Mouse (Mus musculus) adrenal gland, postnatal 10 days (tissue): Measurements from ENCODE around the gene Nkpd1. TPM values are rescaled to one million over a fixed set of nuclear protein-coding genes. Genes with fewer than 3 reads are reported as not detected.
A peak's percentile ranks its signal among the peaks of the same experiment; 100 is the strongest.
"Not testable (repeated sequence)": the region's sequence is repeated elsewhere in the genome, so short reads cannot be mapped to it uniquely, and the experiment has no call there.

Source experiments
- DNase-seq: peaks from one replicate; pipeline ENCODE4 v3.0.0; 2021; ENCODE audit warnings: mixed read lengths
- total RNA-seq, 2 experiments: library from RNA; stranded (reverse); gene quantifications; 2 replicates each; pipeline ENCODE4 v1.2.3; 2021

Gene Nkpd1
- total RNA-seq, 2 experiments from 2014 or later, result 0.18 to 0.21 TPM

DNA sequence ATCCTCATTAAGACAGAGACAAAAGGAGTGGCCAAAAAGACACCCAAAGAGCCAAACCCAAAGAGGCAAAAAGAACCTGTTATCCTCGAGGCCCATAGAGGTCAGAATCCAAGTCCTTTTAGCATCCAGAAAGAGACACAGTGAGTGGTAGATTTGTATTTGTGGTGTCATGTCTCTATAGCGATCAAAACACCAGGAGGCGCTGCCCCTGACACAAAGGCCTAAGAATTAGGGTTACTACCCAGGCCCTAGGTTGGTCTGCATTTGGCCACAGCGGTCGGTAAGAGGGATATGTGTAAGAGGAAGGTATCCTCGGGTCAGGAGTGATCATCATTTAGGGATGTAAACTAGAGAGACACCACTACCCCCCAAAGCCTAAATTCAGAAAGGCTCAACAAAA, 11.3 kb upstream of the Nkpd1 start:
- DNase-seq, result no peak

DNA sequence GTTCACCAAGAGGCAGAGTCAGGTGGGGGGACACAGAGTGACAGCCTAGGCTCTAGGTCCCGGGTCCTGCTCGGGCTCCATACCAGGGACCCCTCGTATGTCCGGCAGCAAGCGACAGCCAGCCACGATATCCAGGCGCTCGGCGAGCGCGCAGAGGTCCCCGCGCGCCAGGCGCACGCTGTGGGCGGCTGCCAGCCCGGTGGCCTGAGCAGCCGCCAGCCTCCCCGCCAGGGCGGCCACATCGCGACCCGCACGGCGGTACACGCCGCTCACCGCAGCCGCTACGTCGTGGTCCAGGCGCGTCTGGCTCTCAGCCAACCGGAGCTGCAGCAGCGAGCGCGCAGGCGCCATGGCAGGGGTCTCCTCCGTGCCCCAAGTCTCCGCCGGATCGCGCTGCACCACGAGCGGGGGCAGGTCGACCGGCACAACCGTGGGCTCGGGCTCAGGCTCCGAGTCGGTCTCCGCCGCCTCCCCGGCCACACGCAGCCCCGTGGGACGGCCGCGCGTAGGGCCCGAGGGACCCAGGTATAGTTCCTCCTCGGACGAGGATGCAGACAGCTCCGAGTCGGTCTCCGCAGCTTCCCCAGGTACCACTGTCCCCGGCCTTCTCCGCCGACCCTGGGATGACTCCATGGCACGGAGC, 10.5 kb upstream of the Nkpd1 start:
- peak; percentile 71 for DNase-seq

DNA sequence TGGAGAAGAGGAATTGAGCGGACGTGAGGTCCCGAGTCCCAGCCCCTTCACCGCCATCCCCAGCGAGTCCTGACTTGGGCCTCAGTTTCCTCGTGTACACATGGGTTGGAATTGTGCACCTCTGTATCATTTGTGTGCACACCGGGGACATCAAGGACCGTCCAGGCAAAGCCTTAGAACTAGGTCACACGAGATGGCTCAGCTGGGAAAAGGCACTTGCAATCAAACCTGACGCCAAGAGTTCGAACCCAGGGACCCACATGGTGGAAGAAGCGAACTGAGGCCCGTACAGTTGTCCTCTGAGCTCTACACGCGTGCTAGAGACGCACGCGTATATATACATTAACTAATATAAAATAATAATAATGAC, 10.0 kb upstream of the Nkpd1 start:
- no peak for DNase-seq

DNA sequence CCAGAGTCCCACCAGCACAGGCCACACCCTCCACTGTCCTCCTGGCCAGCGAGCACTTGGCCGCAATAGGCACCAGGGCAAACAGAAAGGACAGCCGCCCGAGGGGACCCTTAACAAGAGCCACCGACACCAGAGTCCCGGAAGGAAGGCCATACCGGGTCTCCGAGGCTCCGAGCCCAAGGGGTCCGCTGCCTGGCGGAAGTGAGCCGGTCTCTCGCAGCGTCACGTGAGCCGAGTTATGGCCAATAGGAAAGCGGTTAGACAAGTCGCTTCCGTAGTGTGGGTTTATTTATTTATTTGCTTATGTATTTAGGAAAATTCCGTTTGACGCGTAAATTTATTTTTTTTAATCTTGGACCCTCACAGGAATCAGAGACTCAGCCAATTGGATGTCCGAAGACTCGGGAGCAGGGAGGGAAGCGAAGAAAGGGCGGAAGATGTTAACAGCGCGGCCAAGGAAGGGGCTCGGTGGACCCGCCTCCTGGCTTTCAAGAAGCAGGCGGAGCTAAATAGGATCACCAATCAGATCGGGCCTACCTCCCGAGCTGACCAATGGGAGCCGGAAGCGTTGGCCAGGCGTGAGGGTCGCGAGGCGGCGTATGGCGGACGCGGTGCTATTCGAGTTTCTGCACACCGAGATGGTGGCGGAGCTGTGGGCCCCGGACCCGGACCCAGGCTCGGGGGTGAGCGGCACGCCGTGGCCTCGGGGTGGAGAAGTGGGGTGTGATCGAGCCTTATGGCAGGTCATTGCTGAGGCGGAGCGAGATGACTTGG, 9.3 kb upstream of the Nkpd1 start, which contains the start of the genes Bloc1s3 and Trappc6a:
Gene Bloc1s3 (minus strand): TSS at position 218 of the 774 bp plus-strand sequence.
Gene Trappc6a (plus strand): TSS at position 246 of the 774 bp plus-strand sequence.
- DNase-seq, result peak; percentile 94

DNA sequence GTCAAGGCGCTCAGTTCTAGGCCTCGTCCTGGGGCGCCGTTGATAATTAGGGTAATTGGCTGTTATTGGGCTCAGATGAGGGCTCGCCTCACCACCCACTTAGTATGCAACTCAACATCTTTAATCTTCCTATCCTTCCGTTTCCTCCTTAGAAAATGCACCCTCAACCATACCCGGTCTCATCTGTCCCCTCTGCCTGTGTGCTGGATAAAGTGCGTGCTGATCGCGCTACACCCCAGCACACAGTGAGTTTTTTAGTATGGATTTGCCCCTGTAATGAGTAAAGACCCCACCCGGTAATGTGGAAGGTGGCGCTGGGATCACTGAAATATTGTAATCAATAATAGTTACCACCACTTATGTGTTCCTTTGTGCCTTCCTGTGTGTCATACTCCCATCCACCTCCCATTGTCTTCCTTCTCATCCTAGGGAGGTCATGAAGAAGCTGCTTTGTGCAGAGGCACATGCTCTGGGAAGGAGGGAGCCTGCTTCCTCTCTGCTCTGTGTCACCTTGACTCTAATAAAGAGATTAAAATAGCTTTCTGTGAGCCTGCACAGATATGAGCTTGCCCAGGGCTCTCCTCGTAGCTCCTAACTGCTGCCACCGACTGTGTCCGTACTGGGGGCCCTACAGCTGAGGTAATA, 8.6 kb upstream of the Nkpd1 start:
- no peak for DNase-seq

DNA sequence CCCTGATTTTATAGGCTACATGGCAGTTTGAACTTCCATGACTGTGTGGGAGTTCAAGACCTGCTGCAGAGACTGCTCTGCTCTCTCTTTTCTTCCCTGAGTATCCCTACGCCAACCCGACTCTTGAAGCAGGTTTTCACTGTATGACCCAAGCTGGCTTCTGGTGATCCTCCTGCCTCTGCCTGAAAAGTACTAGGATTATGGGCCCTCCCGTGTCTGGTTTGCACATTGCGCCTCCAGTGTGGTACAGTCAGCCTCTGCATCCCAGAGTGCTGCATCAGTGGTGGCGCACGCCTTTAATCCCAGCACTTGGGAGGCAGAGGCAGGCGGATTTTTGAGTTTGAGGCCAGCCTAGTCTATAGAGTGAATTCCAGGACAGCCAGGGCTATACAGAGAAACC, 7.9 kb upstream of the Nkpd1 start:
- no peak for DNase-seq

DNA sequence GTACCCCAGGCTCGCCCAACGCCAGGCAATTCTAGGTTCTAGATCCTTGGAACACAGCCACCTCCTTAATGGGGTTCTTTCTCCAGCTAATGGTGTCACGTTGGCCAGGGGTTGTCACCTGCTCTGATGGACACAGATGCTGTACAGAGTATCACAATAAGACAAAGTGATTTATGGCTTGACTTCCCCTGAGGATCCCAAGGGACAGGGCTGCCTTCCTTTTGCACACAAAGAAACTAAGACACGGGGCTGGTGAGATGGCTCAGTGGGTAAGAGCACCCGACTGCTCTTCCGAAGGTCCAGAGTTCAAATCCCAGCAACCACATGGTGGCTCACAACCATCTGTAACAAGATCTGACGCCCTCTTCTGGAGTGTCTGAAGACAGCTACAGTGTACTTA, 5.7 kb upstream of the Nkpd1 start:
- DNase-seq, result not testable (repeated sequence)

DNA sequence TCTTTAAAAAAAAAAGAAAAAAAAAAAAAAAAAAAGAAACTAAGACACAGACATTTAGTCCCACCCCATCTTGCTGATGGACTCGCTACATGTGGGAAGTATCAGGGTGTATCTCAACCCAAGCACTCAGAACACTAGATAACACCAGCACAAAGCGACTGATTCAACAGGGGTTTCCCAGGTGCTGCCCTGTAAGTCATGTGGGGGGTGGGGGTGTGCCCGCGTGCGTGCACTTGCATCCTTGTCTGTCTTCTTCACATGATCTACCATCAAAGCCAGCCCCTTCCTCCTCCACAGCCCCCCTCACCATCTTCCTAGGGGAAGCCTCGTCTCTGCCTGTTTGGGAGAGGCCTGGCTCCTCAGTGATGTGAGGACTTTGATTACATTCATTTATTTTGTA, 5.3 kb upstream of the Nkpd1 start:
- DNase-seq, result no peak

DNA sequence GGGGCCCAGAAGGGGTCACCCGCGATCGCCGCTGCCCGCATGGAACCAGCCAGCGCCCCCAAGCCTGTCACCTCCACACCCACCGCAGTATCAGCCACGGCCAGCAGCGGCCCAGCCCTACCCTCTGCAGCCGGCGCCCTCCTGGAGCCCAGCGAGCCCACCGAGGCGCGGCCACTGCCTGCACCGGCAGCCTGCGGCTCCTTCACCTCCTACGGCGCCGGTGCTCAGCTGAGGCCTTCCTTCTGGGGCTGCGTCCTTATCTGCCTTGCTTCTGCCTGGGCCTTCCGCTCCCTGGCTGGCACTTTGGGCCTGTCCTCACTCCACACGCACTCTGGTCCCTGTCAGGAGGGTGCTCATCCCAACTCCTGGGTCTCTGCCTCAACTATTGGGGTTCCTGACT, 2.4 kb downstream of the Nkpd1 start:
- no peak for DNase-seq

DNA sequence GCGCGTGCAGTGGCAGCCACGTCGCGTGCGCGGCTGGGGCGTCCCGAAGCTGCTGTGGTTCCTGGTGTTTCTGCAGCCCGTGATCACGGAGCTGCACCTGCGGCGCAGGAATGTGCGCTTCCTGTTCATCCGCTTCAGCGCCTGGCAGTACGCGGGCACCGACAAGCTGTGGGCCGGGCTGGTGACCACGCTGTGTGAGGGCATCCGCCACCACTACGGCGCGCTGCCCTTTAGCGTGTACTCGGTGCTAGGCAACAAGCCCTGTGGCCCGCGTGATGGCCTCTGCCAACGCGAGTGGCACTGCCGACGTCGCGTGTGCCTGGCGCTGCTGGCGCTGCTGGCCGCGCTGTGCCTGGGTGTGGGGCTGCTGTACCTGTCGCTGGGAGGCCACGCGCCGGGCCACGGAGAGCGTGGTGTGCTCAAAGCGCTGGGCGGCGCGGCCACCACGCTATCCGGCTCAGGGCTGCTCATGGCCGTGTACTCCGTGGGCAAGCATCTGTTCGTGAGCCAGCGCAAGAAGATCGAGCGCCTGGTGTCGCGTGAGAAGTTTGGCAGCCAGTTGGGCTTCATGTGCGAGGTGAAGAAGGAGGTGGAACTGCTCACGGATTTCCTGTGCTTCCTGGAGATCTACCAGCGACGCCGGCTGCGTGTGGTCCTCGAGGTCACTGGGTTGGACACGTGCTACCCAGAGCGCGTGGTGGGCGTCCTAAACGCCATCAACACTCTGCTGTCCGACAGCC, 5.5 kb downstream of the Nkpd1 start:
- peak; percentile 38 for DNase-seq

DNA sequence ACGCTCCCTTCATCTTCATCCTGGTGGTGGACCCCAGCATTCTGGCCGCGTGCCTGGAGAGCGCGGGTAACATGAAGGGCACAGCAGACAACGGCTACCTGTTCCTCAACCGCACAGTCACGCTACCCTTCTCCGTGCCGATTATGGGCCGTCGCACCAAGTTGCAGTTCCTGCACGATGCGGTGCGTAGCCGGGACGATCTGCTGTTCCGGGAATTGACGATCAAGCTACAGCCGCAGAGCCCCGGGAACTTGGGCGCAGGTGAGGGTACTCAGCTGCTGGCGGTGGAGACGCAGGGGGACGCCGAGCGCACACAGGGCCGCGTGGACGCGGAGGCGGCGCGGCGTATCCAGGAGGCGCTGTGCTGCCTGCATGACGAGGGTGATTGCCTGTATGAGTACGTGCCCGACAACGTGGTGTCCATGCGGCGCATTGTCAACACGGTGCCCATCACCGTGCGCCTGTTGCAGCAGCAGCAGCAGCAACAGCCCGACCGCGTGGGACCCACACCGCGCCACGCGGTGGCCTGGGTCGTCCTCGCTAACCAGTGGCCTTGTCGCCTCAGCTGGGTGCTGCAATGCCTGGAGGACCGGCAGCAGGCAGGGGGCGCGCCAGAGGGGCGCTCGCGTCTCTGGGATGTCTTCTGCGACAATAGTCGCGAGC, 6.2 kb downstream of the Nkpd1 start:
- peak; percentile 70 for DNase-seq

DNA sequence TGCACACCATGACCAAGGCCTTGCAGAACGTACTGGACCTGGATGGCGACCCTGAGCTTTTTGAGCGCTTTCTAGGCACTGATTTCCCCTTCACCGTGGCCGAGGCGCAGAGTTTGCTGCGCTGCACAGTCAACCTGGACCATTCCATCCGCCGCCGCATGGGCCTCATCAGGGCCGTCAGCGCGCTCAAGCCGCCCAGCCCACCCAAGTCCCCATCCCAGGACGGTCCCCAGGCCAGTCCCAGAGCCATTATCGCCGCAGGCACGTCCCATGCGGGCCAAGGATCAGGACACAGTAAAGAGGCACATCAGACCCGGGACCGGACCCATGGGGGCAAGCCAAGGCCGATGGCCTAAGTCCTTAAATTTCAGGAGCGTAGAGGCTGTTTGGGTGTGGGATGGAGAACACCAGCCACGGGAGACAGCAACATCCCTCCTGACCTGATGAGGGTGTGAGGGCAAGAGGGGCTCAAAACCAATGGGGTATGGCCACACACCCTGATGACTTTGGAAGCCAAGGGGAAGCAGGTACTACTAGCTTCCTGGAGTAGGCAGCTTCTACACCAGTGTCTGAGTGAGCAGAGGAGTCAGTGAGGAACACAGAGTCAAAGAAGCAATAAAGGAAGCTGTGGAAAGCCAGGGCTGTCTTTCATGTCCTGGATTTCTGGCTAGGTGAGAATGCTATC, 6.9 kb downstream of the Nkpd1 start:
- DNase-seq, result no peak

DNA sequence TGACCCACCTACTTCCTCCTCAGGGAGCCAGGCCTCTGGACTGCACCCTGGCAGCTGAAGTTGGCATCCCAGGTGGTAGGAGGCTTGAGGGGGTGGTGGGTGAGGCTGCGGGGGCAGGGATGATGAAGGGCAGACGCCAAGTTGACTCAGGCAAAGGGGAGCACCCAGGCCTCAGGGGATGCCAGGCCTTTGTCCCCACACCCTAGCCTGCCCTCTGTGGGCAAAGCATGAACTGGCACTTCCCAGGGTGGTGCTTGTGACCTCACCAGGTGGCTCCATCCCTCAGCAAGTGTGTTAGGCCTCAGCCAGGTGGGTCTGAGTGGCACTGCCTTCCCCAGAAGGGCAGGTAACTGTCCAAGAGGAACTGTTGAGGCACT, 7.5 kb downstream of the Nkpd1 start:
- no peak for DNase-seq

DNA sequence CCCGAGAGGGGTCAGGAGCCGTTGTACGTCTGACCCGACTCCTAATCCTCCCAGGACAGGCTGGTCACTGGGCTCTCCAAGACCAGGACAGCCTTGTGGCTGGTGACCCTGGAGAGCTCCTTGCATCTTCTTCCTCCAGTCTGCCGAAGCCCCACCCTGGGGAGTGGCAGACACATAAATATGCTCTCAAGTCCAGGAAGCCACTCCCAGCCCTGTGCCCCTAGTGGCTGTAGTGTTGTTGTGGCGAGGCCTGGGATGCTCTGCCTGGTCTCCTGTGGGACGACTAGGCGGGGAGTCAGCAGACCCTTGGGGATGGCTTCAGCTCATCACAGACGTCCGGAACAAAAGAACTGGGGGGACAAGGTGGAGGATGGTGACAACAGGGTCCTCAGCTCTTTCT, 13.4 kb downstream of the Nkpd1 start:
- no peak for DNase-seq

DNA sequence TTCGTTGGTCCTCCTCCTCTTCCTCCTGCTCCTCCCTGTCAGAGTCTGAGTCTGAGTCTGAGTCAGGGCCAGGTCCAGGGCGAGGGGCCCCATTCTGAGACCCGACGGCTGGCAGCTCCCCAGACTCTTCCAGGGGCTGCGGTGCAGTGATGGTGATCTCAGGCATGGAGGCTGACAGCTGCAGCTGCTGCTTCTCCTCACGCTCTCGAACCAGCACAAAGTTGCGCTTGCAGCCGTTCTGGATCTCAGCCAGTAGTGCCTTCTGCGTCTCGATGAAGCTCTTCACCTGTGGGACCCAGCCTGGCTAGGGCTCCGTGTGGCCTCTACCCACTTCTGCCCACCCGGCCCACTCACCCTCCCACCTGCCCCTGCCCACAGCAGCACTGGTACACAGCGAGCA, 14.6 kb downstream of the Nkpd1 start:
- no peak for DNase-seq

DNA sequence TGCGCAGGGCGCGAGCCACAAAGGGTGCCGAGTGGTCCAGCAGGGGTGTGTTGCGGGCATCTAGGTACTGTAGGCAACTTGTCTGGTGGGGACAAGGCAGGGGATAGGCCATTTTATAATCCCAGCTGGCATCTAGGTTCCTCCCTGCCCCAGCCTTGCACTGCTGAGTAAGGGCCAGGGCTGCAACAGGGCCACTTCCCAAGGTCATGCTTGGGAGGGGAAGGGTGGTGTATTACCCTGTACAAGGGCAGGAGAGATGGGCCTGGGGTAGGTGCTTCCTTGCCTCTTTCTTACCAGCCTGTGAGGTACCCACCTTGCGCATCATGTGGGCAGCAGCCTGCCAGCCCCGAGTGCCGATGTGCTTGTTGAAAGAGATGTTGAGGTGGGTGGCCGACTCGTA, 17.0 kb downstream of the Nkpd1 start:
- DNase-seq, result no peak

DNA sequence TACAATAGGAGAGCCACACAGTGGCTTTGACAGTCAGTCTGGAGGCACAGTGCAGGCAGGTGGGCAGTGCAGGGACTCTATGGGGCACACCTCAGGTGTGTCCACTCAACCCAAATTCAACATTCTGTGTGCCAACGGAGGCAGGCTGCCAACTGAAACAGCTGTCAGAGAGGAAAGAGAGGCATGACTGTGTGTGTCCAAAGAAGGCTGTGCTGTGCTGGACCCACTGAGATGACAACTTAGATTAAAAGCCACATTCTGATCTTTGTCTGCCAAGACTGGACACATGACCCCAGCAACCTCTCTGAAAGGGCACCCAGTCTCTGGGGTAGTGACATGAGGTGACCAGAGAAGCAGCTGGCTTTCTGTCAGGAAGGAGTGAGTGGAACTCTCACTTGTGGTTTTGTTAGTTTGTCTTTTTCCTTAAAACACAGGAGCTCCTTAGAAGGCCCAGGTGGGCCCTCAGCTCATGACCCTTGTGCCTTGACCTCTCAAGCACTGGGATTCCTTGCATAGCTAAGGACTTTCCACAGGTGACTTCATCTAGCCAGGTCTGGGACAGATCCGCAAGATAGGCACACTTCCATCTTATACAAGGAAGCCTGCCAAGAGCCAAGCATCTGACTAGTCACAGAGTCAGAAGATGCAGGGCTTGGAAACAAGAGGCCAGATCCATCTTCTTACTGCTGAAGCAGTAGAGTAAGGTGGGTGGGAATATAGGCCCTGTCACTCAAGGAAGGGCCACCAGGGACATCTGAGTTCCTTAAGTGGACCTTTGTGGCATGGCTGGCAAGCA, 23.3 kb downstream of the Nkpd1 start:
- peak; percentile 38 for DNase-seq

DNA sequence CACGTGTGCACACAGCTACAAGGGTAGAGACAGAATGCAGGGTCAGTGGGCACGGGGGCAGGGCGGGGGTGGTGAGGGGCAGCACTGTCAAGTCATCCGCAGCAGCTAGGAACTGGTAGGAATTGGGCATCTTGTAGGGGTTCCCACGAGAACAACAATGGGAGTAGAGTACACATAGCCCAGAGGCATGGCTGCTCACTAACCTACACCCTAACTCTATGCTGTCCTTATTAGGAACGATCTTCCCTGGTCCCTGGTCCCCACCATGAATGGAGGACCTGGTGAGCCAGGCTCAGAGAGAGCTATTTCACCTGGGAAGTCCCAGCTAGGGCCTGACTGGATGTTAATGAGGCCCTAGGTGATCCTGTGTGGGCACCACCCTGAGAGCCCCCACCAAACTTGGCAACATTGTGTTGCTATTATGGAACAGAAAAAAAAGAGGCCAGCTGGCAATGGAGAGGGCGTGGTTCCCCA, 24.1 kb downstream of the Nkpd1 start:
- no peak for DNase-seq

DNA sequence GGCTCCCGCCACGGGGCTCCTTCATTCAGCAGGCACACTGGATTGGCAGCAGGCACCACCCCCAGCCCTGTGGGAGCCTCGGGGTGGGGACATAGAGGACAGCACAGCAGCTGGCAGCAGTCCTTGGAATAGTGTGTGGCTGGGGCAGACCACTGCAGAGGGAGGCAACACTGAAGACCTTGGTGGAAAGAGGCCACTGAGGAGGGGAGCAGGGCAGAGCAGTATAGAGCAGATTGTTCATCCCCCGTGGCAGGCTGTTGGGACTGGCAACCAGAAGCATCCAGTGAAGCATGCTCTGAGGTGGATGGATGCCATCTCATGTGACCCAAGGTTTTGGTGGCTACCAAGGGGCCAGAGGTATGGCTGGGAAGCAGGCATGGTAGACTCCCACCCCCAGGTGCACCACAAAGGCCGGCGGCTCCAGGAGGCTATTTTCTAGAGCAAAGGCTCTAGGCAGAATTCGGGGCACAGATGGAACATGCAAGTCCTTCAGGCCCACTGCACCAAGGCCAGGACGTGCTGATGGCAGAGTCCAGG, 24.6 kb downstream of the Nkpd1 start:
- DNase-seq, result peak; percentile 60

DNA sequence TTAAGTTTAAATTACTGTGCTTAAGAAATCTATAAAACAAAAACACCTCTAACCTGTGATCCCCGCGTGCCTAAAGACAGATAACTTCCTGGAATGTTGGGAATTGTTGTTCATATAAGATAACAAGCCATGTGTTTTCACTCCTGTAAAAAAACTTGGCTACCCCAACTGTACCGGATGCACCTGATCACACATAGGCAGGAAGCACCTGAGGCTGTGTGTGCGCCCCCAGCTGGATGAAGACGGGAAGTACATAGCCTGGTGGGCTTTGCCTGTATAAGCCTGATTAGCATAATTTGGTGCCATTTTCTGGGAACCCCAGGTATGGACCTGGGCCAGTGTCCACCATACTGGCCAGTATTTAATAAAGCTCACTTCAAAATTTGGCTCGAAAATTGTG, 25.9 kb downstream of the Nkpd1 start:
- no peak for DNase-seq
